Mouse (Mus musculus): Measurements from ENCODE around the gene Ramp2. TPM values are rescaled to one million over a fixed set of nuclear protein-coding genes. Genes with fewer than 3 reads are reported as not detected.

Ramp2 gene
- polyA plus RNA-seq, 1 experiment from 2014 or later: 73.3 TPM

DNA sequence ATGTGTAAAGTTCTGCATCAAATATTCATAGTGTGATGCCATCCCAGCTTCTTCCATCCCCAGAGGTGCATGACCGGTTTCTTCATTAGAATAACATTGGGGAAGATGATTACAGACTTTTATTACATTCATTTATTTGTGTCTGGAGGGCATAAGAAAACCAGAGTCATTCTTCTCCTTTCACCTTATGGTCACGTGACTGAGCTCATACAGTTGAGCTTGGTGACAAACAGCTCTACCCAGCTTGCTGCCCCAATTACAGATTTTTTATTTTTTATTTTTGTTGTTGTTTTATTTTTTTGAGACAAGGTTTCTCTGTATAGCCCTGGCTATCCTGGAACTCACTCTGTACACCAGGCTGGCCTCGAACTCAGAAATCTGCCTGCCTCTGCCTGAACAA, 26.6 kb downstream of the Ramp2 start:
- DNase-seq (ENCODE audit: low spot score) (no peak), ATAC-seq (ENCODE audit: insufficient read depth, low FRiP score, low TSS enrichment) (no peak)
- no peak overlapping the region for H3K4me3 ChIP-seq (ENCODE audit: low read depth, low read length)
- no peaks in the 10 kb centered on the region for H3K27me3 ChIP-seq (ENCODE audit: control insufficient read depth, insufficient read depth, low read length)
- H3K36me3 ChIP-seq (ENCODE audit: control insufficient read depth, insufficient read depth, low read length): no peaks in the 10 kb centered on the region
- no peak overlapping the region for H3K9ac ChIP-seq (ENCODE audit: low read length)
- no peak overlapping the region for H3K4me2 ChIP-seq (ENCODE audit: low read depth)
- peaks cover 4% of the 10 kb centered on the region for H3K4me1 ChIP-seq (ENCODE audit: control insufficient read depth, insufficient read depth, low read length)
- WGBS: 80% methylated on average over 3 of the region's 3 CpGs
- no peak overlapping the region for H3K27ac ChIP-seq (ENCODE audit: low read depth, low read length)
- H3K9me3 ChIP-seq (ENCODE audit: control insufficient read depth, low read length): no peaks in the 10 kb centered on the region

DNA sequence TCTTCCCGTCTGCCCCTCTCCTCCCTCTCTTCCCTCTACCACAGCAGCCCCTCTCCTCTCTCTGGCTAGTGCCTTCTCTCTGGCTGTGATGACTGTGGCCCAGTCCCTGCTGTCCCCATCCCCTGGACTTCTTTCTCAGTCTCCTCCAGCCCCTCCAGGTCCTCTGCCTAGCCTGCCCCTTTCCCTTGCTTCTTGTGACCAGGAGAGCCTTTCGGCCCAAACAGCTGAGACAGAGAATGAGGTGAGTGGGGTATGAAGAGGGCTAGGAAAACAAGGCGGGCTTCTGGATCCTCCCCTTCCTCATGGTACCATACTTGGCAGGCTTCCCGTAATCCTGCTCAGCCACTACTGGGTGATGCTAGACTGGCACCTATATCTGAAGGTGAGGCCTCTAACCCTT, 29.5 kb downstream of the Ramp2 start:
- 75% methylated on average over 4 of the region's 4 CpGs for WGBS
- ATAC-seq (ENCODE audit: insufficient read depth, low FRiP score, low TSS enrichment) (no peak), DNase-seq (ENCODE audit: low spot score) (no peak)
- H3K36me3 ChIP-seq (ENCODE audit: control insufficient read depth, insufficient read depth, low read length): no peaks in the 10 kb centered on the region
- H3K9me3 ChIP-seq (ENCODE audit: control insufficient read depth, low read length): no peaks in the 10 kb centered on the region
- H3K4me3 ChIP-seq (ENCODE audit: low read depth, low read length): no peak overlapping the region
- H3K27me3 ChIP-seq (ENCODE audit: control insufficient read depth, insufficient read depth, low read length): no peaks in the 10 kb centered on the region
- peaks cover 12% of the 10 kb centered on the region for H3K4me1 ChIP-seq (ENCODE audit: control insufficient read depth, insufficient read depth, low read length)
- no peak overlapping the region for H3K27ac ChIP-seq (ENCODE audit: low read depth, low read length)
- no peak overlapping the region for H3K4me2 ChIP-seq (ENCODE audit: low read depth)
- no peak overlapping the region for H3K9ac ChIP-seq (ENCODE audit: low read length)

DNA sequence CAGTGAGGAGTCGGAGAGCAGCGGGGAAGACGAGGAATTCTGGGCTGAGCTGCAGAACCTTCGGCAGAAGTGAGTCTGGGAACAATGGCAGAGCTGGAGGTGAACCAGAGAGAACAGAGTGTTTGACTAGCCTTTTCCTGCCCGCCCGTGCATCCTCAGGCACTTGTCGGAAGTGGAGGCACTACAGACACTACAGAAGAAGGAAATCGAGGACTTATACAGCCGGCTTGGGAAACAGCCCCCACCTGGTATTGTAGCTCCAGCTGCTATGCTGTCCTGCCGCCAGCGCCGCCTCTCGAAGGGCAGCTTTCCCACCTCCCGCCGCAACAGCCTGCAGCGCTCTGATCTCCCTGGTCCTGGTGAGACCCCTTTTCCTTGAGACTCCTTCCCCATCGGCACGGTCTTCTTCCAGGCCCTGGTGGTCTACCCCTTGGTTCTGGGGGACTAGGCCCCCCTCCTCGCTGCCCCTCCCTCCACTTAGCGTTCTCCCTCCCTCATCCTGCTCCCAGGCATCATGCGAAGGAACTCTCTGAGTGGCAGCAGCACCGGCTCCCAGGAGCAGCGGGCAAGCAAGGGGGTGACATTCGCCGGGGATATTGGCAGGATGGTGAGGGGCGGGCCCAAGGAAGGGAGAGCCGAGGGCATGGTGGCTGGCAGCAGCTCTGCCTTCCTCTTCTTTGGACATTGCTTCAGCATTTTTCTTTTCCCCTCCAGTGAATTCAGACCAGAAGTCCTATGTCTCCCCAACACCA, 30.7 kb downstream of the Ramp2 start:
- Histone ChIP-seq H3K27me3 (ENCODE audit: control insufficient read depth, insufficient read depth, low read length) (no peaks in the 10 kb centered on the region), H3K36me3 (ENCODE audit: control insufficient read depth, insufficient read depth, low read length) (no peaks in the 10 kb centered on the region), H3K4me2 (ENCODE audit: low read depth) (peak overlapping the region; percentile 24; the same call in 1 of the 2 replicates), H3K4me1 (ENCODE audit: control insufficient read depth, insufficient read depth, low read length) (peaks cover 12% of the 10 kb centered on the region), H3K4me3 (ENCODE audit: low read depth, low read length) (no peak overlapping the region), H3K9ac (ENCODE audit: low read length) (0 out of 2 replicates have a peak overlapping the region, but pooled peaks have one; percentile 14), H3K27ac (ENCODE audit: low read depth, low read length) (no peak overlapping the region), H3K9me3 (ENCODE audit: control insufficient read depth, low read length) (no peaks in the 10 kb centered on the region)
- ATAC-seq (ENCODE audit: insufficient read depth, low FRiP score, low TSS enrichment) (no peak), DNase-seq (ENCODE audit: low spot score) (no peak)
- 25% methylated on average over 27 of the region's 27 CpGs for WGBS

GRCm38 (mm10) chr11:101277381-101278222, 31.8 kb downstream of the Ramp2 start:
- no peak for DNase-seq (ENCODE audit: low spot score)
- peak overlapping the region; percentile 77 for H3K4me3 ChIP-seq (ENCODE audit: low read depth, low read length)
- H3K36me3 ChIP-seq (ENCODE audit: control insufficient read depth, insufficient read depth, low read length): no peaks in the 10 kb centered on the region
- no peak overlapping the region for H3K27ac ChIP-seq (ENCODE audit: low read depth, low read length)
- H3K9me3 ChIP-seq (ENCODE audit: control insufficient read depth, low read length): no peaks in the 10 kb centered on the region
- no peaks in the 10 kb centered on the region for H3K27me3 ChIP-seq (ENCODE audit: control insufficient read depth, insufficient read depth, low read length)
- no peak for ATAC-seq (ENCODE audit: insufficient read depth, low FRiP score, low TSS enrichment)
- H3K9ac ChIP-seq (ENCODE audit: low read length): peak overlapping the region; percentile 77
- peaks cover 12% of the 10 kb centered on the region for H3K4me1 ChIP-seq (ENCODE audit: control insufficient read depth, insufficient read depth, low read length)
- WGBS: 72% methylated on average over 12 of the region's 12 CpGs
- H3K4me2 ChIP-seq (ENCODE audit: low read depth): peak overlapping the region; percentile 92

- H3K4me1 ChIP-seq (ENCODE audit: control insufficient read depth, insufficient read depth, low read length): peaks cover 12% of the 10 kb centered on the region
- DNase-seq (ENCODE audit: low spot score) (peak; percentile 85), ATAC-seq (ENCODE audit: insufficient read depth, low FRiP score, low TSS enrichment) (peak; percentile 95)
- no peaks in the 10 kb centered on the region for H3K27me3 ChIP-seq (ENCODE audit: control insufficient read depth, insufficient read depth, low read length)
- H3K9ac ChIP-seq (ENCODE audit: low read length): peak within 1 kb of the TSS; percentile 77
- peak within 1 kb of the TSS; percentile 77 for H3K4me3 ChIP-seq (ENCODE audit: low read depth, low read length)
- peak within 1 kb of the TSS; percentile 92 for H3K4me2 ChIP-seq (ENCODE audit: low read depth)
- 12% methylated on average over 45 of the region's 45 CpGs for WGBS
- H3K36me3 ChIP-seq (ENCODE audit: control insufficient read depth, insufficient read depth, low read length): no peaks in the 10 kb centered on the region
- H3K9me3 ChIP-seq (ENCODE audit: control insufficient read depth, low read length): no peaks in the 10 kb centered on the region
- H3K27ac ChIP-seq (ENCODE audit: low read depth, low read length): no peak within 1 kb of the TSS; the same call in 1 of the 2 replicates
These were observed 32.7 kb downstream of the Ramp2 start, which contains the start of the genes Cntd1 and Coa3 for GRCm38 (mm10) chr11:101278223-101279192. TSS of gene Cntd1 (plus strand) at chr11:101279012. TSS of gene Coa3 (minus strand) at chr11:101279114.

DNA sequence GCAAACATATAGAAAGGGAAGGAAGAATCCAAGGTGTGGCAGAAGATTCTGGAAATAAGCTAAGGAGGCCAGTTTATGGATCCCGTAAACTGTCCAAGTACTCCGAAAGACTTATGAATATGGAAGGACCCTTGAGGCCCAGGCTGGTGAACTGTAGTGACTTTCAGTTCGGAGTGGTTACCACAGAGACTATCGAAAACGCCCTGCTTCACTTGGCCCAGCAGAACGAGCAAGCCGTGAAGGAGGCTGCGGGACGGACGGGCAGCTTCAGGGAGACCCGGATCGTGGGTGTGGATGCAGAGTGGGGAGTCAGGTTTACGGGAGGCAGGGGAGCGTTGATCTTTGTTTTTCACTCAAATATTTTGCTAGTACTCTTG, 33.4 kb downstream of the Ramp2 start:
- Histone ChIP-seq H3K4me1 (ENCODE audit: control insufficient read depth, insufficient read depth, low read length) (peaks cover 12% of the 10 kb centered on the region), H3K4me3 (ENCODE audit: low read depth, low read length) (peak overlapping the region; percentile 77), H3K27ac (ENCODE audit: low read depth, low read length) (no peak overlapping the region), H3K27me3 (ENCODE audit: control insufficient read depth, insufficient read depth, low read length) (no peaks in the 10 kb centered on the region), H3K36me3 (ENCODE audit: control insufficient read depth, insufficient read depth, low read length) (no peaks in the 10 kb centered on the region), H3K9me3 (ENCODE audit: control insufficient read depth, low read length) (no peaks in the 10 kb centered on the region), H3K4me2 (ENCODE audit: low read depth) (peak overlapping the region; percentile 92), H3K9ac (ENCODE audit: low read length) (no peak overlapping the region)
- 64% methylated on average over 14 of the region's 14 CpGs for WGBS
- DNase-seq (ENCODE audit: low spot score): no peak
- peak; percentile 27; the same call in 1 of the 2 replicates for ATAC-seq (ENCODE audit: insufficient read depth, low FRiP score, low TSS enrichment)

- Histone ChIP-seq H3K9ac (ENCODE audit: low read length) (no peak overlapping the region), H3K36me3 (ENCODE audit: control insufficient read depth, insufficient read depth, low read length) (no peaks in the 10 kb centered on the region; the same call in 1 of the 2 replicates), H3K9me3 (ENCODE audit: control insufficient read depth, low read length) (no peaks in the 10 kb centered on the region), H3K27ac (ENCODE audit: low read depth, low read length) (no peak overlapping the region), H3K27me3 (ENCODE audit: control insufficient read depth, insufficient read depth, low read length) (no peaks in the 10 kb centered on the region), H3K4me1 (ENCODE audit: control insufficient read depth, insufficient read depth, low read length) (peaks cover 12% of the 10 kb centered on the region), H3K4me2 (ENCODE audit: low read depth) (no peak overlapping the region), H3K4me3 (ENCODE audit: low read depth, low read length) (no peak overlapping the region)
- no peak for ATAC-seq (ENCODE audit: insufficient read depth, low FRiP score, low TSS enrichment)
- WGBS: 40% methylated on average over 7 of the region's 7 CpGs
- no peak for DNase-seq (ENCODE audit: low spot score)
These were observed 35.0 kb downstream of the Ramp2 start for GRCm38 (mm10) chr11:101280837-101281236.

DNA sequence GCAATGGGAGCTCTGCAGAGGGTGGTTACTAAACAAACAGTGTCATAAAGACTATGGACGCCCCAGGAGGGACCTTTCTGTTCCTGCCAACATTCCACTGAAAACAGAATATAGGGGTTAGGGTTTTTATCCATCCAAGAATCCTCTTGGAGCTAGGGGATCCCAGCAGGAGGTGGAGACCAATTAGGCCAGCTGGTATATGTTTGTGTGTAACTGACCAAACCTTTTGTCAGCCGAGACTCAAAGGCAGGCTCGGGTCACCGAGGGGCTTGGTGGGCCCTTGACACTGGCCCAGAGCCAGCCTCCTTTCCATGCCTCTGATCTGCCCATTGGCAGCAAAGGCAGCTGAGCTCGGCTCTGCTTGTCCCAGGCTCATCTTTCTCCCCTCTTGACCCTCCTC, 37.1 kb downstream of the Ramp2 start:
- no peaks in the 10 kb centered on the region for H3K9me3 ChIP-seq (ENCODE audit: control insufficient read depth, low read length)
- DNase-seq (ENCODE audit: low spot score): no peak
- 27% methylated on average over 5 of the region's 5 CpGs for WGBS

More for the DNA sequence above, 37.1 kb downstream of the Ramp2 start:
- Histone ChIP-seq H3K9ac (ENCODE audit: low read length) (no peak overlapping the region), H3K4me1 (ENCODE audit: control insufficient read depth, insufficient read depth, low read length) (peaks cover 4% of the 10 kb centered on the region), H3K27me3 (ENCODE audit: control insufficient read depth, insufficient read depth, low read length) (no peaks in the 10 kb centered on the region), H3K27ac (ENCODE audit: low read depth, low read length) (no peak overlapping the region), H3K4me3 (ENCODE audit: low read depth, low read length) (no peak overlapping the region), H3K4me2 (ENCODE audit: low read depth) (no peak overlapping the region), H3K36me3 (ENCODE audit: control insufficient read depth, insufficient read depth, low read length) (no peaks in the 10 kb centered on the region; the same call in 1 of the 2 replicates)
- ATAC-seq (ENCODE audit: insufficient read depth, low FRiP score, low TSS enrichment): no peak
